Mouse (Mus musculus) adrenal gland, adult 2 months (tissue): ENCODE measurements around the gene Pyroxd2. TPM values are rescaled to one million over a fixed set of nuclear protein-coding genes. Genes with fewer than 3 reads are reported as not detected.

Experiments used
- DNase-seq: peaks from one replicate; pipeline ENCODE4 v3.0.0; 2021
- polyA plus RNA-seq: library from polyadenylated mRNA; depleted of rRNA; stranded (reverse); fragments of >200 nt; gene quantifications from 2 replicates; pipeline ENCODE4 v1.2.3, GENCODE M21; 2012; rRNA removed
- total RNA-seq, 2 experiments: library from RNA; stranded (reverse); gene quantifications; 2 replicates each; pipeline ENCODE4 v1.2.3; 2021

The Pyroxd2 gene
- total and polyA plus RNA-seq, 3 experiments = 26.5 to 49.4 (median 32.0) TPM

DNA sequence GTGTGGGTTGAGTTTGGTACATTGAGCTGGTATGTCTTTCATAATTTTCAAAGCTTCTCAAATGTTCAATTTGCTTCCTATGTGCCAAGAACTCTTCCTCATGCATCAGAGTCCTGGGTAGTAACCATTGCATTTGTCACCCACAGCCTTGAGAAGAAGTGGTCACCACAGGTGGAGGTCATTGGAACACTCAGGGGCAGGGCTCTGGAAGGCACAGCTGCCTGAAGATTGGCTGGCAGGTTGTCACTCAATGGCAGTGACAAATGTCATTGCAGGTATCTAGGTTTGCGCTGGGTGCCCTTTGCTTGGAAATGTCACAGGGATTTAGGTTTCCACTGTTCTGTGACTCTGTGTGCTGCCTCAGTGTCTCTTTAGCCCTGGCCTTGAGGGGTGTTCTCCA lies 62.3 kb downstream of the Pyroxd2 start:
- DNase-seq = peak; percentile 27

DNA sequence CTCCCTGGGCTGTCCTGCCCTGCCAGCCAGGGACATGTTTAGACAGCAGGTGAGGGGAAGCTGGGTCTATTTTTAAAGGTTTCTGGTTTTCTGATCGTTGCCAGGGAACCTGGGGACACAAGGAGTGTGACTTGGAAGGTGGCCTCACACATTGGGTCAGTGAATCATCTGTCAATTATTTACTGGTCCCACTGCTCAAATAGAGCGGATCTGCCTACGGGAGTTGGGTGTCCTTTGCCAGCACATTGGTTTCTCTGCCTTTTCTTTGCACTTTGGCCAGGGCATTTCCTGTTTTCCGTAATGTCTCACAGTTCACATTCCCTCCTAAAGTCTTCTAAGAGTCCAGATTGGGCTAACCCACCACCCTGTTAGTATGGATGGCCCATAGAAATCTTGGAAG lies 62.8 kb downstream of the Pyroxd2 start:
- DNase-seq = no peak

- no peak for DNase-seq
Measured at GRCm38 (mm10) chr19:42689321-42689720, 63.3 kb downstream of the Pyroxd2 start.

- peak; percentile 47 for DNase-seq
Measured at GRCm38 (mm10) chr19:42682776-42683175, 69.8 kb downstream of the Pyroxd2 start.

DNA sequence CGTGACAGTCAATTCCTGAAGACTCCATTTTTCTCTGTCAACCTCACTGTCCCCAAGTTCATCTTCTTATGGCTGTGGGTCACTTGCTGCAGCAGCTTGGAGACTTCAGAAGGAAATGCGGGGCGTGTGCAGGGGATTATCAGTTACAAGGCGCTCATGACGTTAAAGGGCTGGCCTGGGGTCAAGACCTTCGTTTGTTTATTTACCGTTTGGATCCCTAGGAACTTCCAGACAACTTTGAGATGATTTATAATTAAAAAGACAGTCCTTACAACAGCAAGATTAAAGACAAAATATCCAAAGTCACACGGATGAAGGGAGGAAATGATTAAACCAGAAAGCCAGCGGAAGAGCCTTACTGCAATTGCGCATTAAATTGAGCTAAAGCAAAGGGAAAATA lies 74.4 kb downstream of the Pyroxd2 start:
- no peak for DNase-seq

DNA sequence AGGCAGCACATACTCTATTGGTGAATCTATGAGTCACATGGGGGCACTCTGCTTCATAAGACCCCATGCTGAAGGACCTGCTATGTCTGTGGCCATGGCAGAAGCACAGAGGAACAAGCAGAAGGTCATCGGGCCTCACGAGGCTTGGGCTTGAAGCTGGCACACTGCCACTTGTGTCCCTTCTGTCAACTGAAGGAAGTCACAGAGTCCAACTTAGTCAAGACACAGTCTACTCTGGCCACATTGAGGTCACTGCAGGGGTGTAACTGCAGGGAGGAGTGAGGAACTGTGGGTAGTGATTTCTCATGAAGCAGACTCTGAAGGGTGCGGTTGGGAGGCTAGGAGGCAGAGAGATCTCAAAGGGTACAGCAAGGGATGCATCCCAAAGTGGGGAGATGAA lies 75.1 kb downstream of the Pyroxd2 start:
- no peak for DNase-seq

GRCm38 (mm10) chr19:42676931-42677330 lies 75.6 kb downstream of the Pyroxd2 start:
- no peak for DNase-seq

Other genes with a start within 250 kb of the Pyroxd2 start
- 10 to 100 TPM; 22.9 to 29.2 TPM for gene R3hcc1l, start 234.0 kb downstream of the Pyroxd2 start, total RNA-seq
- gene R3hcc1l, start 234.0 kb downstream of the Pyroxd2 start, polyA plus RNA-seq = 1.7 and 2.0 TPM in 2 replicates
- gene Loxl4, start 140.0 kb downstream of the Pyroxd2 start, total RNA-seq = 1 to 10 TPM; 2.2 to 8.6 TPM
- gene Loxl4, start 140.0 kb downstream of the Pyroxd2 start, polyA plus RNA-seq = 0.90 and 0.95 TPM in 2 replicates
- 10 to 100 TPM; 25.7 to 29.1 TPM for gene Hps1, start 27.2 kb upstream of the Pyroxd2 start, total RNA-seq
- 185 and 307 TPM in 2 replicates for gene Hps1, start 27.2 kb upstream of the Pyroxd2 start, polyA plus RNA-seq